Mouse (Mus musculus) C2C12 (cell line): ENCODE results near the gene Ptrhd1. TPM values are rescaled to one million over a fixed set of nuclear protein-coding genes. Genes with fewer than 3 reads are reported as not detected.
A peak's percentile ranks its signal among the peaks of the same experiment; 100 is the strongest.

Source experiments
- H3K27me3 ChIP-seq: one replicate; pipeline ENCODE4 v1.6.1; 2011; ENCODE audit not compliant: control insufficient read depth, insufficient read depth, insufficient read length
- H3K36me3 ChIP-seq: one replicate; pipeline ENCODE4 v1.6.1; 2011; ENCODE audit not compliant: control insufficient read depth, insufficient read depth
- H3K4me3 ChIP-seq: one replicate; pipeline ENCODE4 v1.5.1; 2011; ENCODE audit warnings: mild to moderate bottlenecking, control low read depth; ENCODE audit not compliant: poor library complexity, insufficient read depth, severe bottlenecking
- H3K79me2 ChIP-seq: one replicate; pipeline ENCODE4 v1.6.1; 2011; ENCODE audit not compliant: control insufficient read depth, insufficient read depth
- H3K79me3 ChIP-seq: one replicate; pipeline ENCODE4 v1.6.1; 2011; ENCODE audit warnings: low read depth, control low read depth
- H3ac ChIP-seq: one replicate; pipeline ENCODE3; 2011; ENCODE audit warnings: low read depth; ENCODE audit not compliant: control insufficient read depth, insufficient read length
- CEBPB ChIP-seq: IDR thresholded peaks from one replicate; pipeline ENCODE4 v1.6.1; 2011; ENCODE audit warnings: low read depth, mild to moderate bottlenecking, control low read depth, moderate library complexity
- CTCF ChIP-seq: IDR thresholded peaks from one replicate; pipeline ENCODE4 v1.5.1; 2011; ENCODE audit not compliant: control insufficient read depth, insufficient read depth, insufficient read length
- FOSL1 ChIP-seq: IDR thresholded peaks from one replicate; pipeline ENCODE4 v1.8.0; 2011; ENCODE audit warnings: mild to moderate bottlenecking, low read length; ENCODE audit not compliant: poor library complexity, insufficient read depth, severe bottlenecking
- MAX ChIP-seq: IDR thresholded peaks from one replicate; pipeline ENCODE4 v1.6.1; 2011; ENCODE audit warnings: mild to moderate bottlenecking, control low read depth
- MYOD1 ChIP-seq: IDR thresholded peaks from one replicate; pipeline ENCODE4 v1.6.1; 2011; ENCODE audit warnings: low read depth; ENCODE audit not compliant: control insufficient read depth, insufficient read length
- MYOG ChIP-seq: IDR thresholded peaks from one replicate; pipeline ENCODE4 v1.6.1; 2011; ENCODE audit not compliant: control insufficient read depth, insufficient read length; ENCODE audit errors: extremely low read depth
- USF1 ChIP-seq: IDR thresholded peaks from one replicate; pipeline ENCODE4 v1.6.1; 2011; ENCODE audit warnings: low read depth, mild to moderate bottlenecking, control low read depth, moderate library complexity
- polyA plus RNA-seq: library from polyadenylated mRNA; unstranded; fragments of >200 nt; fragmentation: generic; extraction: Trizol; gene quantifications from one replicate; pipeline ENCODE4 v1.2.1, GENCODE M21; 2012; ENCODE audit warnings: missing spikeins

Gene Ptrhd1
- polyA plus RNA-seq, 1 experiment: 4.1 TPM

DNA sequence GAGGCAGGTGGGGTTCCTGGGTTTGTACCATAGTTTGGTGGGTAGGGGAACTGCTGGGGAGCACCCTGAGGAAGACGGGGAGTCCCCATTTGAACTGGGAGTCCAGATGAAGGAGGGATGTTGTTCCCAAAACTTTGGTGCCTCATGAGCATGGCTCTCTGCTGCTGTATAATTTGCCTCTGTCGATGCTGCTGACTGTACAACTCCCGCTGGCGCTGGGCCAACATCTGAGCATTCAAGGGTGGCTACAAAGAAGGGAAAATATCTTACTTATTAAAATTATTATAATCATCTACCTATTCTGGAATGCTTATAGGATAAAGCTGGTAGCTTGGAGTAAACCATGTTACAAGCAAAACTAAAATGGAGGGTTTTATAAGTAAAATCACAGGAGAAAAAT lies 33.9 kb downstream of the Ptrhd1 start:
- H3ac ChIP-seq: no peak overlapping the region
- no peaks in the 10 kb centered on the region for H3K27me3 ChIP-seq
- H3K79me2 ChIP-seq: no peaks in the 10 kb centered on the region
- no peaks in the 10 kb centered on the region for H3K36me3 ChIP-seq
- no peaks in the 10 kb centered on the region for H3K79me3 ChIP-seq
- no peak for TF ChIP-seq MAX
- no peak for TF ChIP-seq CEBPB
- no peak for TF ChIP-seq CTCF
- TF ChIP-seq FOSL1: no peak
- TF ChIP-seq MYOG: no peak
- no peak for TF ChIP-seq MYOD1
- TF ChIP-seq USF1: no peak
- H3K4me3 ChIP-seq: no peak overlapping the region

DNA sequence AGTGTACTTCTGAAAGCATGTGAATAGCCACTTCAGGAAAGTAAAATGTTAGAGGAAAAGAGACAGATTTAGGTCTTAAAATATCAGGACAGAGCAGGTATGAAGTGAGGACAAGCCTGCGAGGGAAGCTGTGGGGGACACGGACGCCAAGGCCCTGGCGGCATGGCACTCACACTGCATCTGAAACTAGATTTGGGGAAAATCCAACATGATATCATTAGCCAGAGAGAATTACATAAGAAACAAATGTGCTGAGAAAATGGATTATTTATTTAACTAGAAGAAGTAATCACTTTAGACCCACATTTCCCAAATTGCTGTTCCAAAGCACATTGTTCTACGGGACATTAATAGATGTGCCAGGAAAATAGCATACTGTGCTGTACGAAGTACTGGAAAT lies 37.3 kb downstream of the Ptrhd1 start:
- Histone ChIP-seq H3K79me3 (no peaks in the 10 kb centered on the region), H3K36me3 (no peaks in the 10 kb centered on the region), H3K27me3 (no peaks in the 10 kb centered on the region), H3ac (no peak overlapping the region), H3K79me2 (no peaks in the 10 kb centered on the region), H3K4me3 (no peak overlapping the region)
- no peak for TF ChIP-seq MAX
- no peak for TF ChIP-seq MYOG
- TF ChIP-seq FOSL1: no peak
- TF ChIP-seq MYOD1: no peak
- TF ChIP-seq CEBPB: no peak
- no peak for TF ChIP-seq USF1

DNA sequence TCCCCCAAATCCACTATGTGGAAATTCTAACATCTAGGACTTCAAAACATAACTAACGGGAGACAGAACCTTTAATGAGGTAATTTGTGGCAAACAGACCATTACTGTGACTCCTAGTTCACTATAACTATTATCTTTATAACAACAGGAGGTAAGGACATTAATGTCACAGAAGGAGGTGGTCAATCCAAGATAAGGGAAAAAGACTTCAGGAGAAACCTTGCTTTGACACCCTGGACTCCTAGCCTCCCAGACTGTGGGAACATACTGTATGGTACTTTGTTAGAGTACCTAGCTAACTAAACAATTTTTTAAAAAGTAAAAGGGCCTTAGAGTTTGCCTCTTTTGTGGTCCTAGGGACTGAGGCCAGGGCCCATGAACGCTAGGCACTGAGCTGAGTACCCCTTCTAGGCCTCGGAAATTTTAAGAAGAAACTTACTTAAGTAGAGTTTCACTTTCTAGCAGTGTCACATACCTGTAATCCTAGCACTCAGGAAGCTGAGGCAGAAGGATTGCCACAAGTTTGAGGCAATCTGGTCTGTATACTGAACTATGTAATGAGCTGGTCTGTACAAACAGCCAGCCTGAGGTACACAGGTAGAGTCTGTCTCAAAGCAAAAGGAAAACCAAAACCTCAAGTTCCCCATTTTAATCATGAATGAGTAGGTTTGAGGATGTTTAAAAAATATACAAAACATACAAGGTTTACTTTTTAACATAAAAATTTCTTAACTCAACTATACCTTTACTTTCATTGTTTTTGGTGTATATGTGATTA lies 45.3 kb downstream of the Ptrhd1 start:
- Histone ChIP-seq H3ac (no peak overlapping the region), H3K4me3 (no peak overlapping the region), H3K27me3 (no peaks in the 10 kb centered on the region), H3K79me3 (no peaks in the 10 kb centered on the region), H3K79me2 (no peaks in the 10 kb centered on the region), H3K36me3 (no peaks in the 10 kb centered on the region)
- no peak for TF ChIP-seq CTCF
- TF ChIP-seq MYOD1: no peak
- no peak for TF ChIP-seq USF1
- TF ChIP-seq MYOG: no peak
- TF ChIP-seq MAX: no peak
- no peak for TF ChIP-seq FOSL1
- TF ChIP-seq CEBPB: no peak

DNA sequence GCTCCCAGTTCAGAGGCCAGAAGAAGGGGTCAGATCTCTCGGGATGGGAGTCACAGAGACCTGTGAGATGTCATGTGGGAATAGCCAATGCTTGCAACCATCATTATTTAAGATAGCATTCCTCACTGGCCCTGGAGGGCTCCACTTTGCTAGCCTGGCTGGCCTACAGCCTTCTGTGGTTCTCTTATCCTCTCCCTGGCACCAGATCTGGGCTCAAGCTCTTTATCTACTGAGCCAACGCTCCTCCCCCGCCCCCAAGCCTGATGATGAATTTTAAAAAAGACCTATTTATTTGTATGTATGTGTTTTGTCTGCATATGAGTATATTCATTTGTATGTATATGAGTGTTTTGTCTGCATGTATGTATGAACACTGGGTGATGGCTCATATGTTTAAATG lies 46.1 kb downstream of the Ptrhd1 start:
- Histone ChIP-seq H3K79me3 (no peaks in the 10 kb centered on the region), H3K4me3 (no peak overlapping the region), H3K36me3 (no peaks in the 10 kb centered on the region), H3ac (no peak overlapping the region), H3K27me3 (no peaks in the 10 kb centered on the region), H3K79me2 (no peaks in the 10 kb centered on the region)
- no peak for TF ChIP-seq CEBPB
- no peak for TF ChIP-seq MYOD1

DNA sequence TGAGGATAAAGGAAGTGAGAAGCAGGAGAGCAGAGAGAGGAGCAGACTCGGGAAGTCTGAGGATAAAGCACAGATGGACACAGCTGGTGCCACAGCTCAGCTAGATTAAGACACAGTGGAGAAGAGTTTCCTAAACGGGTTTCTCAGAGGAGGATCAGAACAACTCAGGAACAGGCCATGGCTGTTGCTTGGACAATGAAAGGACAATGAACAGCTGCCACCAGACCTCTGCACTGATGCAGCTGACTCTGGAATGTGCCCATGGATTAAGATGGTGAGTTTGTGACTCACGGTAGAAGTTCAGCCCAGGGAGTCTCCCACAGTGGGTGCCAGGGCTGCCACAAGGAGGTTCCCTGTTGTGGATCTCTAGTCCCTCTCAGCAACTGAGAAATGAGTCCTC lies 51.4 kb downstream of the Ptrhd1 start:
- Histone ChIP-seq H3K79me3 (no peaks in the 10 kb centered on the region), H3K79me2 (no peaks in the 10 kb centered on the region), H3K27me3 (no peaks in the 10 kb centered on the region), H3K36me3 (no peaks in the 10 kb centered on the region), H3ac (no peak overlapping the region), H3K4me3 (no peak overlapping the region)
- TF ChIP-seq CEBPB: no peak
- TF ChIP-seq MYOD1: peak; percentile 78
- no peak for TF ChIP-seq CTCF

Other genes with a start within 250 kb of the Ptrhd1 start
- 0.09 TPM for gene Efr3b, start 195.1 kb upstream of the Ptrhd1 start, polyA plus RNA-seq
- 4.0 TPM for gene Dnajc27, start 151.4 kb upstream of the Ptrhd1 start, polyA plus RNA-seq
- 2.1 TPM for gene Adcy3, start 100.9 kb upstream of the Ptrhd1 start, polyA plus RNA-seq
- gene Cenpo, start 267 bp downstream of the Ptrhd1 start, polyA plus RNA-seq: 11.8 TPM
- gene Ncoa1, start 243.2 kb downstream of the Ptrhd1 start, polyA plus RNA-seq: 3.4 TPM